Mouse (Mus musculus) cortical plate, adult 2 months (tissue): ENCODE results near the gene Msln. TPM values are rescaled to one million over a fixed set of nuclear protein-coding genes. Genes with fewer than 3 reads are reported as not detected.

Experiments used
- H3K27ac ChIP-seq: fragments of 200-500 bp; 2 replicates; pipeline ENCODE4 v1.5.1; 2012; ENCODE audit warnings: low read length, control low read depth, inconsistent platforms; ENCODE audit not compliant: insufficient read depth
- H3K4me1 ChIP-seq: fragments of 200-500 bp; 2 replicates; pipeline ENCODE4 v1.6.1; 2011; ENCODE audit warnings: low read length; ENCODE audit not compliant: control insufficient read depth, insufficient read depth
- H3K4me3 ChIP-seq: fragments of 200-500 bp; 2 replicates; pipeline ENCODE4 v1.5.1; 2011; ENCODE audit warnings: mild to moderate bottlenecking, low read length, control low read depth; ENCODE audit not compliant: insufficient read depth
- CTCF ChIP-seq: fragments of 200-500 bp; IDR thresholded peaks from 2 replicates; pipeline ENCODE4 v1.5.1; 2011; ENCODE audit warnings: mild to moderate bottlenecking, control low read depth, low read length; ENCODE audit not compliant: insufficient read depth; ENCODE audit errors: extremely low read depth
- POLR2A ChIP-seq: fragments of 200-500 bp; IDR thresholded peaks from 2 replicates; pipeline ENCODE4 v1.6.1; 2011; ENCODE audit warnings: mild to moderate bottlenecking, low read length, control low read depth; ENCODE audit not compliant: insufficient read depth; ENCODE audit errors: extremely low read depth
- polyA plus RNA-seq: library from polyadenylated mRNA; depleted of rRNA; stranded (reverse); fragments of >200 nt; gene quantifications from 2 replicates; pipeline ENCODE4 v1.2.3, GENCODE M21; 2012; rRNA removed

Gene Msln
- polyA plus RNA-seq, 1 experiment = 2.3 TPM

GRCm38 (mm10) chr17:25716711-25717637 is 37.2 kb downstream of the Msln start, which contains the start of gene Gng13:
Gng13 (plus strand) TSS chr17:25717171.
- Histone ChIP-seq H3K4me3 (peak within 1 kb of the TSS; percentile 66), H3K27ac (0 out of 2 replicates have a peak within 1 kb of the TSS, but pooled peaks have one; percentile 47), H3K4me1 (no peaks in the 10 kb centered on the region)
- TF ChIP-seq CTCF (no peak), POLR2A (no peak)

GRCm38 (mm10) chr17:25716130-25716529 is 38.0 kb downstream of the Msln start:
- H3K4me1 ChIP-seq = no peaks in the 10 kb centered on the region
- no peak overlapping the region for H3K4me3 ChIP-seq
- no peak overlapping the region for H3K27ac ChIP-seq
- TF ChIP-seq POLR2A (no peak), CTCF (no peak)

- H3K4me3 ChIP-seq = no peak overlapping the region
- no peak for TF ChIP-seq CTCF
- TF ChIP-seq POLR2A = no peak
- H3K27ac ChIP-seq = no peak overlapping the region
- no peaks in the 10 kb centered on the region for H3K4me1 ChIP-seq
These were observed 38.6 kb downstream of the Msln start for GRCm38 (mm10) chr17:25715627-25716026.

GRCm38 (mm10) chr17:25711136-25711535 is 43.0 kb downstream of the Msln start:
- H3K4me3 ChIP-seq = no peak overlapping the region
- H3K4me1 ChIP-seq = no peaks in the 10 kb centered on the region
- TF ChIP-seq CTCF (no peak), POLR2A (no peak)
- no peak overlapping the region for H3K27ac ChIP-seq

- H3K4me3 ChIP-seq = no peak overlapping the region
- no peaks in the 10 kb centered on the region for H3K4me1 ChIP-seq
- TF ChIP-seq POLR2A = no peak
- no peak for TF ChIP-seq CTCF
- no peak overlapping the region for H3K27ac ChIP-seq
These were observed 44.2 kb downstream of the Msln start for GRCm38 (mm10) chr17:25709994-25710393.

- Histone ChIP-seq H3K27ac (no peak overlapping the region), H3K4me1 (no peaks in the 10 kb centered on the region), H3K4me3 (no peak overlapping the region)
- TF ChIP-seq CTCF (0 out of 2 replicates have a peak, but pooled peaks have one; percentile 24), POLR2A (no peak)
These were observed 53.2 kb downstream of the Msln start for GRCm38 (mm10) chr17:25700863-25701496.

Other genes with a start within 250 kb of the Msln start
- gene Sox8, start 183.7 kb downstream of the Msln start, polyA plus RNA-seq = 42.5 and 51.6 TPM in 2 replicates
- gene Lmf1, start 175.3 kb downstream of the Msln start, polyA plus RNA-seq = 17.2 and 17.9 TPM in 2 replicates
- gene Gng13, start 37.2 kb downstream of the Msln start, polyA plus RNA-seq = 438 and 442 TPM in 2 replicates
- gene Chtf18, start 27.0 kb downstream of the Msln start, polyA plus RNA-seq = 2.3 and 2.4 TPM in 2 replicates
- 129 and 142 TPM in 2 replicates for gene Rpusd1, start 26.7 kb downstream of the Msln start, polyA plus RNA-seq
- 0.77 and 1.0 TPM in 2 replicates for gene Mslnl, start 18.3 kb downstream of the Msln start, polyA plus RNA-seq
- 39.4 and 41.9 TPM in 2 replicates for gene Narfl, start 19.4 kb upstream of the Msln start, polyA plus RNA-seq
- 230 and 253 TPM in 2 replicates for gene Haghl, start 31.3 kb upstream of the Msln start, polyA plus RNA-seq
- 0.17 and 0.52 TPM in 2 replicates for gene Ccdc78, start 32.2 kb upstream of the Msln start, polyA plus RNA-seq
- 152 and 159 TPM in 2 replicates for gene Fam173a, start 38.5 kb upstream of the Msln start, polyA plus RNA-seq
- gene AC134908.4, start 41.3 kb upstream of the Msln start, polyA plus RNA-seq = 2.3 and 4.0 TPM in 2 replicates
- 134 and 141 TPM in 2 replicates for gene Metrn, start 42.8 kb upstream of the Msln start, polyA plus RNA-seq
- 670 and 731 TPM in 2 replicates for gene Fbxl16, start 54.7 kb upstream of the Msln start, polyA plus RNA-seq
- 36.4 and 40.0 TPM in 2 replicates for gene Wdr24, start 69.2 kb upstream of the Msln start, polyA plus RNA-seq
- gene Jmjd8, start 74.5 kb upstream of the Msln start, polyA plus RNA-seq = 55.6 and 58.1 TPM in 2 replicates
- gene Stub1, start 79.0 kb upstream of the Msln start, polyA plus RNA-seq = 284 and 299 TPM in 2 replicates
- 109 and 118 TPM in 2 replicates for gene Rhbdl1, start 82.9 kb upstream of the Msln start, polyA plus RNA-seq
- gene Gm20683, start 87.4 kb upstream of the Msln start, polyA plus RNA-seq = 40.8 and 45.0 TPM in 2 replicates
- 108 and 119 TPM in 2 replicates for gene Rhot2, start 90.5 kb upstream of the Msln start, polyA plus RNA-seq
- gene Wdr90, start 107.1 kb upstream of the Msln start, polyA plus RNA-seq = 38.2 and 48.5 TPM in 2 replicates
- gene Mcrip2, start 114.4 kb upstream of the Msln start, polyA plus RNA-seq = 29.2 and 29.9 TPM in 2 replicates
- 76.5 and 79.2 TPM in 2 replicates for gene Mettl26, start 120.7 kb upstream of the Msln start, polyA plus RNA-seq
- gene Wfikkn1, start 126.5 kb upstream of the Msln start, polyA plus RNA-seq = 0.26 and 0.61 TPM in 2 replicates
- 68.9 and 71.1 TPM in 2 replicates for gene Rab40c, start 165.3 kb upstream of the Msln start, polyA plus RNA-seq
- gene Pigq, start 190.6 kb upstream of the Msln start, polyA plus RNA-seq = 156 and 159 TPM in 2 replicates
- 1.1 and 1.9 TPM in 2 replicates for gene Nhlrc4, start 190.6 kb upstream of the Msln start, polyA plus RNA-seq
- 0.79 and 0.92 TPM in 2 replicates for gene A930017K11Rik, start 198.2 kb upstream of the Msln start, polyA plus RNA-seq
- 45.8 and 48.0 TPM in 2 replicates for gene Capn15, start 231.4 kb upstream of the Msln start, polyA plus RNA-seq